Mouse (Mus musculus) urinary bladder, postnatal 36 days (tissue): ENCODE data around the gene Ufc1.
"Not testable (repeated sequence)": the region's sequence is repeated elsewhere in the genome, so short reads cannot be mapped to it uniquely, and the experiment has no call there.

Experiments used
- DNase-seq, 2 experiments: peaks; one replicate each; pipeline ENCODE4 v3.0.0; 2022; ENCODE audit warnings: low spot score in 2 of 2, mixed read lengths in 1 of 2

Gene Ufc1

GRCm38 (mm10) chr1:171294298-171295062 lies at the start of gene Ufc1:
Gene Ufc1, minus strand, starts transcription at chr1:171295024.
- DNase-seq: peak; percentile 78 to 82

GRCm38 (mm10) chr1:171343922-171344677 lies 49.3 kb upstream of the Ufc1 start:
- DNase-seq: peak; percentile 23 to 55

- no peak for DNase-seq
Measured at GRCm38 (mm10) chr1:171342262-171343207, 47.7 kb upstream of the Ufc1 start.

GRCm38 (mm10) chr1:171330216-171330560 lies 35.4 kb upstream of the Ufc1 start:
- peak in 1 of 2 experiments; percentile 25 for DNase-seq

GRCm38 (mm10) chr1:171329433-171330215 lies 34.8 kb upstream of the Ufc1 start:
- DNase-seq: no peak

DNA sequence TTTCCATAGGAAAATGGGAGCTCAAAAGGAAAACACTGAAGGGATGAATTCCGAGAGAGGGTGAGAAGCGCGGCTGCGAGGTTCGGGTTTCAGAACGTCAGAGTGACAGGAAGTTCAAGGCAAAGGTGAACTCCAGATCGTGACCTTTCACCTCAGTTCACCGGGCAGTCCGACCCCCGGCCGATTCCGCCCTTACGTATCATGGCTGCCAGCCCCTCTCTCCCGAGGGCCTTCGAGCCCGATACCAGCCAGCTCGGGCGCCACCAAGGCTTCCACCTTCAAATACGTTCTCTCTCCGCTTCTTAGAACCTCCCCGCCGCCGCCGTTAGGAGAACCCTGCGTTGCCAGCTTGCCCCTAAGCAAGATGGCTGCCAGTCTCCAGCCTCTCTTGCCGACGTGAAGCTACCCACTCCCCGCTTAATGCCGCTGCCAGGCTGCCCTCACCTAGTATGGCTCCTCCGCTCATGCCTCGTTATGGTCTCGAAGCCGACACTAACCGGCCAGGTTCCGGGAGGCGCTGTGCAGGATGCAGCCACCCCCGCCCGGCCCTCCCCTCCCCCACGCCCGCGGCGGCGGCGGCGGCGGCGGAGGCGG lies 34.1 kb upstream of the Ufc1 start, which contains the start of gene Dedd:
TSS of gene Dedd (plus strand) at position 307 of the 594 bp plus-strand sequence.
- DNase-seq: peak; percentile 89 to 90

- no peak for DNase-seq
Measured at GRCm38 (mm10) chr1:171328244-171328643, 33.4 kb upstream of the Ufc1 start.

DNA sequence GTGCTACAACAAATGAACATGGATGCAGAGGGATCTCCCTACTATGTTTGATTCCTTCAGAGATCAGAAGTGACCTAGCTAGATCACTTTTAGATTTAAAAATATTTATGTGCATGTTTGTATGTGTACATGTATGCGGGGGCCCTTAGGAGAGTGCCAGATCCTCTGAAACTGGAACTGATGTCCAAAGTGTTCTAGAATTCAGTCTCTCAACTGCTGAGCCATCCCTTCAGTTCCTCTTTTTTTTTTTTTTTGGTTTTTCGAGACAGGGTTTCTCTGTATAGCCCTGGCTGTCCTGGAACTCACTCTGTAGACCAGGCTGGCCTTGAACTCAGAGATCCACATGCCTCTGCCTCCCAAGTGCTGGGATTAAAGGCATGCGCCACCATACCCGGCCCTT lies 31.8 kb upstream of the Ufc1 start:
- not testable (repeated sequence) for DNase-seq

GRCm38 (mm10) chr1:171325571-171325970 lies 30.7 kb upstream of the Ufc1 start:
- no peak for DNase-seq

- DNase-seq: no peak
Measured at GRCm38 (mm10) chr1:171322012-171322411, 27.2 kb upstream of the Ufc1 start.

- DNase-seq: no peak
Measured at GRCm38 (mm10) chr1:171321415-171321814, 26.6 kb upstream of the Ufc1 start.

DNA sequence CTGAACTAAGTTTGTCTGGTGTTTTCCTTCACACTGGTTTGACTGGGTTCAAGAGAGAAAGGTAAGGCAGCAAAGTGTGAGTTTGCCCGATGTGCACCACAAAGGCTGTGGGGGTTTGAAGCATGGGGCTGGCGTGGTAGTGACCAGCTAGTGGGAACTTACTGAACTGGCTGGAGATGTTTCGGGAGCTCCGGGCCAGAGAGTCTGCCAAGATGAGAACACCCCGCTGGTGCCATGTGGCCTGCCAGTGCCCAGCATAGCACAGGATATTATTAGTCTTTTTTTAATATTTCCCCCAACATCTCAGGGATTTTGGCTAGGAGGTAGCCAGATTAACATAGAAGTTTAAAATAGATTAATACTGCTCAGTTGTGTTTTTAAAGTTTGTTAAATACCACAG lies 25.3 kb upstream of the Ufc1 start:
- no peak for DNase-seq

DNA sequence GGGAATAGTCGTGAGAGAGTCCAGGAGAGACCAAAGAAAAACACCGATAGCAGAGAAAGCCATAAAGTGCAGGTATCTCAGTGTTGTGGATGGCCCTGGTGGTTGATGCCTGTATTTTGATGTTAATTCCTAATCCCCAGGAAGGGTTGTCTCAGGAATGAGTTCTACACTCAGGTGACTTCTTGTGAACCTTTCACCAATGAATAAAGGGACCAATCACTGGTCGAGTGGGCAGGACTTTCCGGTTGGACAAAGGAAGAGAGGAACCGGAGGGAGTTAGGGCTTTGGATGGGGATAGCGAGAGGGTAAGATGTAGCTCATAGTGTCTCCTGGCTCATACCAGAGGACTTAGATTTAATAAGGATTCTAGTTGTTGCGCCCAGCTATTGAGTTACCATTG lies 24.9 kb upstream of the Ufc1 start:
- no peak for DNase-seq

DNA sequence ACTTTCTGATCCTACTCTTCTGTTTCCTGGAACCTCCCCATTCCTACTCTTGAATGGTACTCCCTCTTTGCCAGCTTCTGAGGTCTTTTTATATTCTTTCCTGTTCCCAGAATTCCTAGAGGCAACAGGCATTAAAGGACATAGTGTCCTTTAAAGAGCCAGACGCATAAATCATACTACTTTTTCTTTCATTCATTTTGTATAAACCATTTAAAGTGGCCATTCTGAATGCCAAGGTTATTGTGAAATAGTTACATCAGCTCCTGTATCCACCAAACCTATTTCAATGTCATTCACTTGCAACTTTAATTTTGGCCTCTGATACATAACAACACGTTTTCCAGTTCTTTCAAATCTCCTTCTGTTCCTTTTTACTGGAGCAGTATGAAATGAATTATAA lies 14.5 kb upstream of the Ufc1 start:
- no peak for DNase-seq

DNA sequence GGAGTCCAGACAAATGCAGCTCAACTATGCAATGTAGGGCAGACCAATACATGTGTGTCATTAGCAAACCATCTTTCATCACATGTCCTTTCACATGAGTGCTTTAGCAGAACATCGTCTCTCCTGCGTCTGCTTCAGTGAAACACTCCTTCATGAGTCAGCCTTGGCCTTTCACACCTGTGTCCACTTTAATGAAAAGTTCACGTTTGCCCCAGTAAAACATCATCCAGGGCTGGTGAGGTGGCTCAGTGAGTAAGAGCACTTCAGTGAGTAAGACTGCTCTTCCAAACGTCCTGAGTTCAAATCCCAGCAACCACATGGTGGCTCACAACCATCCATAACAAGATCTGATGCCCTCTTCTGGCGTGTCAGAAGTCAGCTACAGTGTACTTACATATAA lies 11.3 kb upstream of the Ufc1 start:
- not testable (repeated sequence) for DNase-seq

DNA sequence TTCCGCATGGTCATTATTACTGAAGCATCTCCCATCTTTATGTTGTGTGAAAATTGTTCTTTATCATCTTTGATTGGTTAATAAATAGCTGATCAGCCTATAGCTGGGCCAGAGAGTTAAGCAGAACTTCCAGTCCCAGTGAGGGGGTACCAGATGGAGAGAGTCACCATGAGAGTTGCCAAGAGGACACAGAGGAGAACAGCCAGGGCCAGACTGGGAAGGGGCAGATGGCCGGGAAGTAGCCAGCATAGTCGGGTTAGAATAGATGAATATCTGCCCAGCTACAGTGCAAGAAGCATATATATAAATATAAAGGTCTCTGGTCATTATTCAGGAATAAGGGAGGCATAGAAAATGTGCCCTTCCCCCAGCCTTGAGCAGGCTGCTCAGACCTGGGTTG lies 3.4 kb upstream of the Ufc1 start:
- DNase-seq: no peak

DNA sequence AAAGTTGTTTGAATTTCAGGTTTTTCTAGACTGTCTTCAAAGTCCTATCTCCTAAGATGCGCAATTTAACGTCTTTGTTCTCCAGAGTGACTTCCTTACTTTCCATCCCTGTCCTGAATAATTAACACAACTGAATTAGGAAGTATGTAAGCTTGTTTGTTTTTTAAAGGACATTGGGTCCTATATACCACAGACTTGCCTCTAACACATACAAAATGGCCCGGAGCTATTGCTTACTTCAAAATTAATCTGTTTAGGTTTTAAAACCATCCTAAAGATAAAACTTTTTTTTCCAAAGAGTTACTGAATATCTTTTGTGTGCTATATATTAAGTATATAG lies 209 bp upstream of the Ufc1 start:
- DNase-seq: no peak

DNA sequence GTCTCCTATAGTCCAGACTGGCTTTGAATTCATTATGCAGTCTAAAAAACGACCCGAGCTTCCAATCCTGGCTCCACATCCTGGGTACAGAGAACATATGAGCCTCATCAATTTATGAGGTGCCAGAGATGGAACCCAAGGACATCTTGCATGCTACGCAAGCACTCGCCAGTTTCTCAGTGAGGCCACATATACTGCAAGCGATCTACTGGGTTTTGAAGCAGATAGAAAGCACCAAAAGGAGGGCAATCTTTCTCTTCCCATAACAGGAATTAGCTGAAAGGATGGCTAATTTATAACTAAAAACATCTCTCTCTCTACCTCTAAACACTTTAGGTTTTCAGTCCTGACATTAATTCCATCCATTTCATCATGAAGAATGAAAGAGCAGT lies 922 bp downstream of the Ufc1 start:
- no peak for DNase-seq

GRCm38 (mm10) chr1:171293351-171293750 lies 1.5 kb downstream of the Ufc1 start:
- no peak for DNase-seq

DNA sequence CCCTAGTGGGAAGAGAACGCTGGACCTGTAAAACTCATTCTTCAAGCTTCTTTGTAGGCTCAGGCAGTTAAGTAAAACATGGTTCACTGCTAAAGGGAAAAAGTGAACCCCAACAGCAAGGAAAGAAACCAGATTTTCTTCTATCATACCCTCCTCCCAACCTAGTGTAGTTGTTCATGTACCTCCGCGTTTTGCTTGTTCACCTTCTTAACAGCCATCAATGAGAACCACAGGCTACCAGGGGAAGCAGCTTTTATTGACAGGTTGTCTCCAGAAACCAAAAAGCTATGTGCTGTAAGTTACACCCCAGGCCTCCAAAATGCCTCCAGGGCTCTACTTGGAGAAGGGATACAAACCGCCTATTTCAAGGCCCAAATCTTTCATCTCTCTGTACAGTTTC lies 6.5 kb downstream of the Ufc1 start:
- DNase-seq: no peak
